Mouse (Mus musculus): ENCODE measurements at regions not wholly inside any gene's neighbourhood (a gene's known extent, or its start where the extent isn't known, plus 50 kb on each side); places are given as distances from the start of the nearest gene placed in this dataset.

DNA sequence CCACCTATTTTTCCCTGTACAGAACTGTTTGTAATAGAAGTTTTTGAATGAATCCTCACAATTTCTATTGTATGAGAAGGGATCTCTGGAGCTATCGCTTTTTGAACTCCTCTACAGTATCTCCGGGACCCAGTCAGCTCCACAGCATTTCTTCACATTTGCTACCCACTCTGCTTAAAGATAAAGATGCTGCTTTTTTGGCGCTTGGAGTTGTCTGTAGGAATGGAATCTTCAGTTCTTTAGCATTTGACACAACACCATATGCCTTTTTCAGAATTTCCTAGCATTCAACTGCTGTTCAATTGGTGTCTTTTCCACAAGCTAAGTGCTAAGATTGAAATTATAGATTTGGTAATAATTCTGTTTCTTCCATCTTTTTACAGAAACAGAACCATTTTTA is 338.4 kb downstream of the Inhba start:
- TF ChIP-seq POLR2A (IDR thresholded peaks at IDR 0.05; ENCODE audit: borderline replicate concordance, control insufficient read depth, low read depth, low read length): no peak
- TF ChIP-seq CTCF (IDR thresholded peaks at IDR 0.05; ENCODE audit: control insufficient read depth, insufficient read depth, low read length): no peak

Data from bone marrow, adult 2 months (tissue).